Mouse (Mus musculus) brown adipose tissue, adult 24 weeks (tissue): ENCODE results near the gene Nup214. TPM values are rescaled to one million over a fixed set of nuclear protein-coding genes. Genes with fewer than 3 reads are reported as not detected.

ENCODE experiments used
- H3K27ac ChIP-seq: fragments of 200-500 bp; replicated peaks from 2 replicates; pipeline ENCODE4 v1.5.1; 2012; ENCODE audit warnings: low read depth, mild to moderate bottlenecking, low read length
- H3K4me1 ChIP-seq: fragments of 200-500 bp; 2 replicates; pipeline ENCODE4 v1.6.1; 2012; ENCODE audit warnings: low read length, mixed read lengths; ENCODE audit not compliant: control insufficient read depth, insufficient read depth, insufficient read length
- H3K4me3 ChIP-seq: fragments of 200-500 bp; 2 replicates; pipeline ENCODE4 v1.5.1; 2012; ENCODE audit warnings: low read depth, mild to moderate bottlenecking, low read length, moderate library complexity; ENCODE audit not compliant: insufficient read depth
- polyA plus RNA-seq: library from polyadenylated mRNA; stranded (reverse); fragments of >200 nt; gene quantifications from 2 replicates; pipeline ENCODE4 v1.2.4, GENCODE M21; 2012; ENCODE audit not compliant: missing spikeins, insufficient read depth, insufficient read length

Nup214 gene
- polyA plus RNA-seq, 1 experiment: 12.0 TPM

GRCm38 (mm10) chr2:32064913-32065312 lies 90.7 kb downstream of the Nup214 start:
- Histone ChIP-seq H3K4me1 (no peaks in the 10 kb centered on the region), H3K4me3 (no peak overlapping the region), H3K27ac (no peak overlapping the region)

- H3K4me3 ChIP-seq: no peak overlapping the region
- no peak overlapping the region for H3K27ac ChIP-seq
- H3K4me1 ChIP-seq: no peaks in the 10 kb centered on the region
These were observed 91.1 kb downstream of the Nup214 start for GRCm38 (mm10) chr2:32065371-32065791.

- Histone ChIP-seq H3K27ac (no peak overlapping the region), H3K4me3 (no peak overlapping the region), H3K4me1 (no peaks in the 10 kb centered on the region)
These were observed 91.8 kb downstream of the Nup214 start for GRCm38 (mm10) chr2:32066005-32066404.

- no peak overlapping the region for H3K27ac ChIP-seq
- no peaks in the 10 kb centered on the region for H3K4me1 ChIP-seq
- H3K4me3 ChIP-seq: no peak overlapping the region
These were observed 94.8 kb downstream of the Nup214 start for GRCm38 (mm10) chr2:32068811-32069607.

- H3K4me3 ChIP-seq: no peak overlapping the region
- no peaks in the 10 kb centered on the region for H3K4me1 ChIP-seq
- no peak overlapping the region for H3K27ac ChIP-seq
These were observed 96.5 kb downstream of the Nup214 start for GRCm38 (mm10) chr2:32070747-32071146.

GRCm38 (mm10) chr2:32074404-32074803 lies 100.2 kb downstream of the Nup214 start:
- Histone ChIP-seq H3K4me1 (peaks cover 13% of the 10 kb centered on the region), H3K27ac (no peak overlapping the region), H3K4me3 (no peak overlapping the region)

GRCm38 (mm10) chr2:32075368-32075767 lies 101.1 kb downstream of the Nup214 start:
- H3K27ac ChIP-seq: no peak overlapping the region
- H3K4me3 ChIP-seq: no peak overlapping the region
- H3K4me1 ChIP-seq: peaks cover 18% of the 10 kb centered on the region

- Histone ChIP-seq H3K4me3 (no peak overlapping the region), H3K27ac (peak overlapping the region; percentile 63; the same call in 1 of the 2 replicates)
These were observed 103.5 kb downstream of the Nup214 start for GRCm38 (mm10) chr2:32077744-32078143.

GRCm38 (mm10) chr2:32078522-32078921 lies 104.3 kb downstream of the Nup214 start:
- Histone ChIP-seq H3K27ac (peak overlapping the region; percentile 79), H3K4me1 (peaks cover 18% of the 10 kb centered on the region), H3K4me3 (no peak overlapping the region)

More at GRCm38 (mm10) chr2:32077744-32078143, 103.5 kb downstream of the Nup214 start:
- H3K4me1 ChIP-seq: peaks cover 18% of the 10 kb centered on the region

GRCm38 (mm10) chr2:32079191-32079725 lies 105.0 kb downstream of the Nup214 start:
- H3K4me1 ChIP-seq: peaks cover 18% of the 10 kb centered on the region
- no peak overlapping the region for H3K4me3 ChIP-seq
- peak overlapping the region; percentile 79; the same call in 1 of the 2 replicates for H3K27ac ChIP-seq

GRCm38 (mm10) chr2:32080681-32081080 lies 106.4 kb downstream of the Nup214 start:
- Histone ChIP-seq H3K4me3 (0 out of 2 replicates have a peak overlapping the region, but pooled peaks have one; percentile 7), H3K4me1 (peaks cover 18% of the 10 kb centered on the region), H3K27ac (no peak overlapping the region)

- peak overlapping the region; percentile 54 for H3K27ac ChIP-seq
- peaks cover 18% of the 10 kb centered on the region for H3K4me1 ChIP-seq
- peak overlapping the region; percentile 97 for H3K4me3 ChIP-seq
These were observed 107.2 kb downstream of the Nup214 start for GRCm38 (mm10) chr2:32081296-32081929.

- H3K4me1 ChIP-seq: peaks cover 18% of the 10 kb centered on the region
- H3K27ac ChIP-seq: peak overlapping the region; percentile 54; the same call in 1 of the 2 replicates
- peak overlapping the region; percentile 97 for H3K4me3 ChIP-seq
These were observed 108.0 kb downstream of the Nup214 start for GRCm38 (mm10) chr2:32082229-32082628.

GRCm38 (mm10) chr2:32083159-32084011 lies 109.1 kb downstream of the Nup214 start:
- peak overlapping the region; percentile 47; the same call in 1 of the 2 replicates for H3K27ac ChIP-seq

More at GRCm38 (mm10) chr2:32083159-32084011, 109.1 kb downstream of the Nup214 start:
- peak overlapping the region; percentile 97 for H3K4me3 ChIP-seq
- H3K4me1 ChIP-seq: peaks cover 12% of the 10 kb centered on the region
